Mouse (Mus musculus): ENCODE measurements around the gene Dpp9.

GRCm38 (mm10) chr17:56217670-56218069 lies 1.0 kb downstream of the Dpp9 start:
- TF ChIP-seq CTCF (IDR thresholded peaks at IDR 0.05; ENCODE audit: low read depth, low read length) (no peak), POLR2A (IDR thresholded peaks at IDR 0.05; ENCODE audit: extremely low read depth, insufficient read depth, low read length) (no peak)

Data from liver, adult 2 months (tissue).